Mouse (Mus musculus) right cerebral cortex, postnatal 36 days (tissue): ENCODE results near the gene Olfr1029.
"Not testable (repeated sequence)": the region's sequence is repeated elsewhere in the genome, so short reads cannot be mapped to it uniquely, and the experiment has no call there.

Experiments
- DNase-seq, 2 experiments: peaks; one replicate each; pipeline ENCODE4 v3.0.0; 2022; ENCODE audit warnings: low spot score in 2 of 2, mixed read lengths in 1 of 2

The Olfr1029 gene

GRCm38 (mm10) chr2:85973595-85973994 lies at the start of gene Olfr1029:
Olfr1029 (plus strand) TSS chr2:85973895.
- DNase-seq, result no peak

GRCm38 (mm10) chr2:85950137-85950536 lies 23.6 kb upstream of the Olfr1029 start, which contains the start of gene Olfr1028:
Olfr1028 (plus strand) TSS chr2:85950437.
- no peak for DNase-seq

GRCm38 (mm10) chr2:85978976-85979375 lies 5.3 kb downstream of the Olfr1029 start, which contains the start of gene Olfr1030:
Olfr1030 (plus strand) TSS chr2:85979276.
- DNase-seq, result no peak

- no peak for DNase-seq
These were observed 16.3 kb downstream of the Olfr1029 start, which contains the start of gene Olfr1031 for GRCm38 (mm10) chr2:85990004-85990403. Olfr1031 (plus strand) TSS chr2:85990304.

- no peak for DNase-seq
These were observed 31.5 kb downstream of the Olfr1029 start, which contains the start of gene Olfr1032 for GRCm38 (mm10) chr2:86005240-86005639. Olfr1032 (plus strand) TSS chr2:86005540.

- not testable (repeated sequence) for DNase-seq
These were observed 46.7 kb downstream of the Olfr1029 start, which contains the start of gene Olfr1033 for GRCm38 (mm10) chr2:86020406-86020805. Olfr1033 (plus strand) TSS chr2:86020633.

- not testable (repeated sequence) for DNase-seq
These were observed 47.8 kb downstream of the Olfr1029 start for GRCm38 (mm10) chr2:86021518-86021917.
